Mouse (Mus musculus): ENCODE results near the gene 4930438A08Rik.
"Not testable (repeated sequence)": the region's sequence is repeated elsewhere in the genome, so short reads cannot be mapped to it uniquely, and the experiment has no call there.

4930438A08Rik gene

GRCm38 (mm10) chr11:58274572-58274971 is at the start of gene 4930438A08Rik:
Gene 4930438A08Rik (plus strand): TSS chr11:58274799.
- no peak for DNase-seq (ENCODE audit: low spot score)

GRCm38 (mm10) chr11:58224872-58225271 is 49.7 kb upstream of the 4930438A08Rik start:
- not testable (repeated sequence) for DNase-seq (ENCODE audit: low spot score)

- DNase-seq (ENCODE audit: low spot score) = no peak
Observed at GRCm38 (mm10) chr11:58225655-58226054, 48.9 kb upstream of the 4930438A08Rik start.

- DNase-seq (ENCODE audit: low spot score) = no peak
Observed at GRCm38 (mm10) chr11:58226425-58226824, 48.2 kb upstream of the 4930438A08Rik start.

GRCm38 (mm10) chr11:58228021-58228420 is 46.6 kb upstream of the 4930438A08Rik start:
- DNase-seq (ENCODE audit: low spot score) = not testable (repeated sequence)

GRCm38 (mm10) chr11:58230396-58230910 is 44.1 kb upstream of the 4930438A08Rik start:
- no peak for DNase-seq (ENCODE audit: low spot score)

- no peak for DNase-seq (ENCODE audit: low spot score)
Observed at GRCm38 (mm10) chr11:58231156-58231555, 43.4 kb upstream of the 4930438A08Rik start.

GRCm38 (mm10) chr11:58234551-58234950 is 40.0 kb upstream of the 4930438A08Rik start:
- DNase-seq (ENCODE audit: low spot score) = not testable (repeated sequence)

- no peak for DNase-seq (ENCODE audit: low spot score)
Observed at GRCm38 (mm10) chr11:58235152-58235551, 39.4 kb upstream of the 4930438A08Rik start.

GRCm38 (mm10) chr11:58238840-58239791 is 35.5 kb upstream of the 4930438A08Rik start:
- DNase-seq (ENCODE audit: low spot score) = no peak

GRCm38 (mm10) chr11:58247294-58247693 is 27.3 kb upstream of the 4930438A08Rik start:
- DNase-seq (ENCODE audit: low spot score) = no peak

GRCm38 (mm10) chr11:58249203-58249981 is 25.2 kb upstream of the 4930438A08Rik start:
- no peak for DNase-seq (ENCODE audit: low spot score)

GRCm38 (mm10) chr11:58250550-58250949 is 24.0 kb upstream of the 4930438A08Rik start:
- no peak for DNase-seq (ENCODE audit: low spot score)

- no peak for DNase-seq (ENCODE audit: low spot score)
Observed at GRCm38 (mm10) chr11:58254411-58254810, 20.2 kb upstream of the 4930438A08Rik start.

- DNase-seq (ENCODE audit: low spot score) = no peak
Observed at GRCm38 (mm10) chr11:58257816-58258215, 16.8 kb upstream of the 4930438A08Rik start.

GRCm38 (mm10) chr11:58260156-58260555 is 14.4 kb upstream of the 4930438A08Rik start:
- DNase-seq (ENCODE audit: low spot score) = no peak

- DNase-seq (ENCODE audit: low spot score) = no peak
Observed at GRCm38 (mm10) chr11:58261826-58262225, 12.8 kb upstream of the 4930438A08Rik start.

- no peak for DNase-seq (ENCODE audit: low spot score)
Observed at GRCm38 (mm10) chr11:58262336-58262735, 12.3 kb upstream of the 4930438A08Rik start.

GRCm38 (mm10) chr11:58263516-58263915 is 11.1 kb upstream of the 4930438A08Rik start:
- no peak for DNase-seq (ENCODE audit: low spot score)

GRCm38 (mm10) chr11:58264546-58264945 is 10.1 kb upstream of the 4930438A08Rik start:
- DNase-seq (ENCODE audit: low spot score) = no peak

- DNase-seq (ENCODE audit: low spot score) = no peak
Observed at GRCm38 (mm10) chr11:58268285-58268684, 6.3 kb upstream of the 4930438A08Rik start.

GRCm38 (mm10) chr11:58275756-58276155 is 1.2 kb downstream of the 4930438A08Rik start:
- DNase-seq (ENCODE audit: low spot score) = no peak
